Mouse (Mus musculus) thymus, adult 2 months (tissue): ENCODE measurements around the gene Apbb2.

ENCODE experiments used
- CTCF ChIP-seq: fragments of 200-500 bp; IDR thresholded peaks from 2 replicates; pipeline ENCODE4 v1.5.1; 2012; ENCODE audit warnings: mild to moderate bottlenecking, control low read depth, low read length, moderate library complexity, borderline replicate concordance; ENCODE audit not compliant: control insufficient read depth, poor library complexity, insufficient read depth; ENCODE audit errors: extremely low read depth
- POLR2A ChIP-seq: fragments of 200-500 bp; IDR thresholded peaks from 2 replicates; pipeline ENCODE4 v1.6.1; 2012; ENCODE audit warnings: mild to moderate bottlenecking, low read length, control low read depth, moderate library complexity; ENCODE audit not compliant: control insufficient read depth, poor library complexity, insufficient read depth; ENCODE audit errors: extremely low read depth

- TF ChIP-seq POLR2A: no peak
- TF ChIP-seq CTCF: no peak
These were observed 105.2 kb downstream of the Apbb2 start for GRCm38 (mm10) chr5:66513412-66513811.
